Mouse (Mus musculus): Measurements from ENCODE around the gene Gm3776. TPM values are rescaled to one million over a fixed set of nuclear protein-coding genes. Genes with fewer than 3 reads are reported as not detected.

The Gm3776 gene
- total and polyA plus RNA-seq, 3 experiments: not detected

- Histone ChIP-seq H3K36me3 (replicated peaks in 1 of 2; ENCODE audit: control insufficient read depth in 1 of 2, insufficient read depth in 1 of 2, low read length in 1 of 2) (no peaks in the 10 kb centered on the region), H3K27ac (ENCODE audit: insufficient read depth, low read depth) (no peak overlapping the region), H3K4me3 (replicated peaks in 1 of 3; ENCODE audit: low read depth in 2 of 3, low read length in 2 of 3, poor library complexity in 1 of 3) (no peak overlapping the region), H3K9ac (ENCODE audit: insufficient read depth, low read depth) (no peak overlapping the region), H3K79me2 (replicated peaks; ENCODE audit: control insufficient read depth, extremely low read depth, insufficient read depth, poor library complexity, severe bottlenecking) (no peaks in the 10 kb centered on the region), H3K4me2 (ENCODE audit: insufficient read depth, low read depth, poor library complexity, severe bottlenecking) (no peak overlapping the region), H3K9me3 (replicated peaks; ENCODE audit: low read length) (peaks cover 2% of the 10 kb centered on the region), H3K4me1 (ENCODE audit: control insufficient read depth in 1 of 2, insufficient read depth in 2 of 2) (no peaks in the 10 kb centered on the region; a peak in 1 of 4 replicates), H3K27me3 (replicated peaks) (no peaks in the 10 kb centered on the region)
- TF ChIP-seq TBP (conservative IDR thresholded peaks at IDR 0.05; ENCODE audit: low read depth, low read length) (no peak), IRF4 (IDR thresholded peaks at IDR 0.05; ENCODE audit: low read depth, low read length) (no peak), CHD1 (IDR thresholded peaks at IDR 0.05; ENCODE audit: low read depth, low read length) (no peak), ETS1 (conservative IDR thresholded peaks at IDR 0.05; ENCODE audit: low read depth, low read length) (no peak), NRF1 (IDR thresholded peaks at IDR 0.05; ENCODE audit: low read depth, low read length) (no peak), HCFC1 (IDR thresholded peaks at IDR 0.05; ENCODE audit: low read depth, low read length) (no peak), E2F4 (IDR thresholded peaks at IDR 0.05; ENCODE audit: insufficient replicate concordance, low read depth, low read length) (no peak), ZC3H11A (IDR thresholded peaks at IDR 0.05; ENCODE audit: low read depth, low read length) (no peak), RAD21 (IDR thresholded peaks at IDR 0.05; ENCODE audit: low read depth, low read length) (no peak), JUND (conservative IDR thresholded peaks at IDR 0.05; ENCODE audit: low read depth, low read length) (no peak), POLR2A (IDR thresholded peaks at IDR 0.05; ENCODE audit: low read depth, low read length) (no peak), CTCF (conservative IDR thresholded peaks at IDR 0.05 in 1 of 2, IDR thresholded peaks at IDR 0.05 in 1 of 2; ENCODE audit: low read depth in 2 of 2, low read length in 2 of 2) (no peak), SMC3 (IDR thresholded peaks at IDR 0.05; ENCODE audit: low read depth, low read length) (no peak), ZKSCAN1 (IDR thresholded peaks at IDR 0.05; ENCODE audit: borderline replicate concordance, low read depth, low read length) (no peak), NELFE (IDR thresholded peaks at IDR 0.05; ENCODE audit: low read depth, low read length) (no peak), ELF1 (IDR thresholded peaks at IDR 0.05; ENCODE audit: low read depth, low read length) (no peak), CHD2 (IDR thresholded peaks at IDR 0.05; ENCODE audit: low read length) (no peak), MEF2A (IDR thresholded peaks at IDR 0.05; ENCODE audit: borderline replicate concordance, low read depth, low read length) (no peak)
- no peak for DNase-seq (ENCODE audit: extremely low read depth)
- dilution Hi-C loops (cut with MboI; ENCODE audit: extremely low pct_ligation_motif_present, extremely low pct_unique_long_range_greater_than_20kb, low sequenced_read_pairs) (no loop called here), in situ Hi-C loops (cut with MboI; ENCODE audit: low pct_ligation_motif_present, low pct_unique_long_range_greater_than_20kb, low sequenced_read_pairs) (no loop called here)
Observed at GRCm38 (mm10) chr9:78210821-78211220, 46.1 kb upstream of the Gm3776 start.

GRCm38 (mm10) chr9:78211521-78211920, 45.4 kb upstream of the Gm3776 start:
- Histone ChIP-seq H3K27me3 (replicated peaks) (no peaks in the 10 kb centered on the region), H3K9me3 (replicated peaks; ENCODE audit: low read length) (peaks cover 2% of the 10 kb centered on the region), H3K27ac (ENCODE audit: insufficient read depth, low read depth) (no peak overlapping the region), H3K36me3 (replicated peaks in 1 of 2; ENCODE audit: control insufficient read depth in 1 of 2, insufficient read depth in 1 of 2, low read length in 1 of 2) (no peaks in the 10 kb centered on the region), H3K4me2 (ENCODE audit: insufficient read depth, low read depth, poor library complexity, severe bottlenecking) (no peak overlapping the region), H3K4me1 (ENCODE audit: control insufficient read depth in 1 of 2, insufficient read depth in 2 of 2) (no peaks in the 10 kb centered on the region; a peak in 1 of 4 replicates), H3K9ac (ENCODE audit: insufficient read depth, low read depth) (no peak overlapping the region), H3K4me3 (replicated peaks in 1 of 3; ENCODE audit: low read depth in 2 of 3, low read length in 2 of 3, poor library complexity in 1 of 3) (no peak overlapping the region), H3K79me2 (replicated peaks; ENCODE audit: control insufficient read depth, extremely low read depth, insufficient read depth, poor library complexity, severe bottlenecking) (no peaks in the 10 kb centered on the region)
- in situ Hi-C loops (cut with MboI; ENCODE audit: low pct_ligation_motif_present, low pct_unique_long_range_greater_than_20kb, low sequenced_read_pairs): no loop called here
- no peak for DNase-seq (ENCODE audit: extremely low read depth)
- dilution Hi-C loops (cut with MboI; ENCODE audit: extremely low pct_ligation_motif_present, extremely low pct_unique_long_range_greater_than_20kb, low sequenced_read_pairs): no loop called here
- TF ChIP-seq RCOR1 (conservative IDR thresholded peaks at IDR 0.05; ENCODE audit: low read depth, low read length): no peak
- no peak for TF ChIP-seq CHD1 (IDR thresholded peaks at IDR 0.05; ENCODE audit: low read depth, low read length)
- TF ChIP-seq POLR2AphosphoS2 (IDR thresholded peaks at IDR 0.05; ENCODE audit: low read depth, low read length): no peak
- TF ChIP-seq ZNF384 (IDR thresholded peaks at IDR 0.05; ENCODE audit: low read depth, low read length): no peak
- no peak for TF ChIP-seq HCFC1 (IDR thresholded peaks at IDR 0.05; ENCODE audit: low read depth, low read length)
- TF ChIP-seq USF2 (conservative IDR thresholded peaks at IDR 0.05; ENCODE audit: low read depth, low read length): no peak
- TF ChIP-seq TCF12 (IDR thresholded peaks at IDR 0.05; ENCODE audit: low read depth, low read length): no peak
- TF ChIP-seq MYC (IDR thresholded peaks at IDR 0.05; ENCODE audit: low read depth, low read length): no peak
- no peak for TF ChIP-seq ELF1 (IDR thresholded peaks at IDR 0.05; ENCODE audit: low read depth, low read length)
- no peak for TF ChIP-seq POLR2A (IDR thresholded peaks at IDR 0.05; ENCODE audit: low read depth, low read length)
- TF ChIP-seq JUND (conservative IDR thresholded peaks at IDR 0.05; ENCODE audit: low read depth, low read length): no peak
